Mouse (Mus musculus): Measurements from ENCODE around the gene Aff3. TPM values are rescaled to one million over a fixed set of nuclear protein-coding genes. Genes with fewer than 3 reads are reported as not detected.

Aff3 gene
- polyA plus RNA-seq, 1 experiment from 2014 or later: 2.1 TPM

DNA sequence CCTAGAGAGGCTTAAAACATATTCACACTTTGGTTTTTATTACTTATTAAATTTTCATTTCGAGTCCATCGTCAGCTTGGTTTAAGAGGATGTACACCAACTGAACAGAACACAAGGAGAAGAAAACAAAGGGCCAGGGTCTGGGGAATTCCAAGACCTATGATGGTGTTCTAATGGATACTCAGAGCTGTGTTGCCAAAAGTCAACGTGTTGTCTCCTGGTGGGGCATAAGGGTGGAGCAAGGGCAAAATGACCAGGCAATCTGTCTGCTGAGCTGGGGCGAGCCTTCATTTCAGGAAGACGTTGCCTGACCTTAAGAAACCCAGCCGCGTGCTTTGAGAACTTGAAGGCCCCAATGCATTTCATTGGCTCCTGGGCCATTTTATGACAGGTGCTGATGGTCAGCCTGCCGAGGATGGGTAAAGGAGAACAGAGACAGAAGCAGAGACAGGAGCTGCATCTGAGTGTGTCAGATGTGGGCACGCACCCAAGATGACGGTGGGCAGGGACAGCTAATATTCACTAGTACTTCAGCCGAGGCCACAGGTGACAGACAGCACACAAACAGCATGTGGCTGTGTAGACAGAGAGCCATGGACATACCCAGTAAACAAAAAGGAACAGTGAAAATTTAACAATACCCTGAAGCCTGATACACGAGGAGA, 371.0 kb downstream of the Aff3 start:
- H3K4me1 ChIP-seq: peaks cover 19% of the 10 kb centered on the region
- no peaks in the 10 kb centered on the region for H3K9me3 ChIP-seq
- H3K27ac ChIP-seq (replicated peaks): no peak overlapping the region
- H3K36me3 ChIP-seq: no peaks in the 10 kb centered on the region
- WGBS: 83% methylated on average over 12 of the region's 12 CpGs
- H3K27me3 ChIP-seq (replicated peaks): no peaks in the 10 kb centered on the region
- no peak overlapping the region for H3K4me2 ChIP-seq
- H3K9ac ChIP-seq: no peak overlapping the region
- no peak for ATAC-seq (ENCODE audit: extremely low read depth, insufficient number of reproducible peaks, low FRiP score, low TSS enrichment)
- no peak overlapping the region for H3K4me3 ChIP-seq

DNA sequence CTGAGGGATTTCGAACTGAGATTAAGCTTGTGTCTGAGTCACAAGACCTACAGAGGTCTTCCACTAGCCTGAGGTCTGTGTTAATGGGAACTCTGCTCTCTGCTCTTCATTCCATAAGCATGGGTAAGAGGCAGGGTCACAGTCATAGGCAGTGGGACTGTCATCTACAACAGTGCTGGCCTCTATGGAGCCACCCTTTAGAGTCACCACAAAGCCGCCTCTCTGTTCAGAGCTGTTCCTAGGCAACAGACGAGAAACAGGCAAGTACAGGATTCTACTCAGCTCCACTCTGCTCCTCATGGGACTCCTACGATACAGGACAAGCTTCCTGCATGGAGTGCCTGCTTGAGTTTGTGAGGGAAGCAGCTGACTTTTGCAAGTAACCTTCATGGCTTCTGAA, 371.9 kb downstream of the Aff3 start:
- Histone ChIP-seq H3K27me3 (replicated peaks) (no peaks in the 10 kb centered on the region), H3K9ac (no peak overlapping the region), H3K4me3 (no peak overlapping the region), H3K4me1 (peaks cover 20% of the 10 kb centered on the region), H3K9me3 (no peaks in the 10 kb centered on the region), H3K4me2 (no peak overlapping the region), H3K27ac (replicated peaks) (no peak overlapping the region), H3K36me3 (no peaks in the 10 kb centered on the region)
- WGBS: 52% methylated on average over 4 of the region's 4 CpGs
- ATAC-seq (ENCODE audit: extremely low read depth, insufficient number of reproducible peaks, low FRiP score, low TSS enrichment): no peak

DNA sequence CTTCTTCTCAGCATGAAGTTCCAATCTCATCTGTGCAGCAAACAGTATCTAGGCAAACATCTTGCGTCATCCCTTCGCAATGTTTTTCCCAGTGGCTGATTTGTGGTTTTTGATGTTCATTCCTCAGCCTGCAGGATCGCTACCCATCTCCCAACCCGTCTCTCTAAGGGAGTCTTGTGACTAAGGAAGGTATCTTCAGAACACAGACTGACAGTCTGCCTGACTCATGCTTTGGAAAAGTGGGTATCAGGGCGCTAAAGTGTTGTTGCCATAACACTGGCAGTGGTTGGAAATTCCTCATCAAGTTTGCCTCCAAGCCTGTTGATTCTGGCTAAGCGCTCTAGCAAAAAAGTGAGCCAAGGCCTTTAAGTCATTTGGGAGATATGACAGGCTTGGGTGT, 372.8 kb downstream of the Aff3 start:
- Histone ChIP-seq H3K4me3 (no peak overlapping the region), H3K9ac (no peak overlapping the region), H3K36me3 (no peaks in the 10 kb centered on the region), H3K9me3 (no peaks in the 10 kb centered on the region), H3K4me2 (no peak overlapping the region), H3K4me1 (peaks cover 20% of the 10 kb centered on the region), H3K27me3 (replicated peaks) (no peaks in the 10 kb centered on the region), H3K27ac (replicated peaks) (no peak overlapping the region)
- no peak for ATAC-seq (ENCODE audit: extremely low read depth, insufficient number of reproducible peaks, low FRiP score, low TSS enrichment)
- 71% methylated on average over 6 of the region's 6 CpGs for WGBS

DNA sequence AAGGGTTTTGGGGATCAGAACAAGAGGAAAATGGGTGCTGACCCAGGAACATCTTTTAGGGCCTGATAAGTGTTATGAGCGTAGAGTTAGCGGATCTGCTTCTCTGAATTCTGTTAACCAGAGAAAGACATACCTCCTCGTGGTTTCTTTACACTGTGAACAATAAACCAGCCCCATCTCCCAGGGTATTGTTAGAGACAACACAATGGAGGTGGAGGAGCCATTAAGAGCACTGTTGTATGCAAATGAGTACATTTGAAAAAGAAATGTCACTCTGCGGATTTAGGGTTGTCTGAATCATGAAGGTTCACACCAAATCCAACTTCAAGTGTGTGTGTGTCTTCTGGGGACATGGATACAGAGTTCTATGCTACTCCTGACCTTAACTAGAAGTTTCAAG, 373.3 kb downstream of the Aff3 start:
- Histone ChIP-seq H3K4me3 (no peak overlapping the region), H3K4me2 (no peak overlapping the region)

DNA sequence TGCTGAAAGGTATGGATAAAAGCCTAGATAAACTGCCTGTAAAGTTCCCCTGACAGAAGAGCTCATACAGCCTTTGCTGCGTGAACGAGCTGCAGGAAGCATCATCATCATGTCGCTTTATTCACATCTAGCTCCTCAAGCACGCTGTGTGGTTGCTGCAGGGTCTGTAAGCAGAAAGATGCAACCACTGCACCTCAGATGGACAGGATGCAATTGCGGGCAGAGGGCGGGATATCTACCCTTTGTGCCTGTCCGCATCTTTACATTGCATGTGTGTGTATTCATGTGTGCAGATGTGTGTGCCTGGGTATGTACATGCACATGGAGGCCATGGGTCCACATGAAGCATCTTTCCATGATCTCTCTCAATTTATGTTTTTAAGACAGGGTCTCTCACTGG, 373.9 kb downstream of the Aff3 start:
- Histone ChIP-seq H3K4me1 (peaks cover 20% of the 10 kb centered on the region), H3K9ac (no peak overlapping the region), H3K27ac (replicated peaks) (no peak overlapping the region), H3K9me3 (no peaks in the 10 kb centered on the region), H3K4me2 (no peak overlapping the region), H3K36me3 (no peaks in the 10 kb centered on the region), H3K27me3 (replicated peaks) (no peaks in the 10 kb centered on the region), H3K4me3 (no peak overlapping the region)
- 79% methylated on average over 7 of the region's 7 CpGs for WGBS
- no peak for ATAC-seq (ENCODE audit: extremely low read depth, insufficient number of reproducible peaks, low FRiP score, low TSS enrichment)

More for the DNA sequence above, 373.3 kb downstream of the Aff3 start:
- H3K36me3 ChIP-seq: no peaks in the 10 kb centered on the region
- no peak for ATAC-seq (ENCODE audit: extremely low read depth, insufficient number of reproducible peaks, low FRiP score, low TSS enrichment)
- H3K9me3 ChIP-seq: no peaks in the 10 kb centered on the region
- H3K9ac ChIP-seq: no peak overlapping the region
- no peaks in the 10 kb centered on the region for H3K27me3 ChIP-seq (replicated peaks)
- WGBS: 78% methylated on average over 4 of the region's 4 CpGs
- no peak overlapping the region for H3K27ac ChIP-seq (replicated peaks)
- peaks cover 20% of the 10 kb centered on the region for H3K4me1 ChIP-seq

DNA sequence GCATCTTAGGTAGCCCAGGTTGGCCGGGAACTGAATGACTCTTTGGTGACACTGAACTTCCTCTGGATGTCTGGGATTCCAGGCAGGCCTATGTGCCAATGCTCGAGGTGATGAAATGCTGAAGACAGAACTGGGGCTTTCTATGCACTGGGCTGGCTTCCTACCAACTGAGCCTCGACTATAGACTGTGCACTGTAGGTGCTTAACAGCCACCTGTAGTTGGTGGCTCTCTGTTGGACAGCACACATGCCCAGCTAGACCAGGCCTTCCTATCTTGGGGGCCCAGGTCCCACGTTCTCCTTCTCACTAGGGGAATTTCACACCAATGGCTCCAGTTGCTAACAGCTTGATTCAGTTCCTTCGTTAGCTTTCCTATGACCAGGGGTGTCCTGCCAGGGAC, 374.9 kb downstream of the Aff3 start:
- Histone ChIP-seq H3K9me3 (no peaks in the 10 kb centered on the region), H3K27ac (replicated peaks) (no peak overlapping the region), H3K4me3 (no peak overlapping the region), H3K9ac (no peak overlapping the region), H3K27me3 (replicated peaks) (no peaks in the 10 kb centered on the region), H3K36me3 (no peaks in the 10 kb centered on the region), H3K4me1 (peaks cover 20% of the 10 kb centered on the region), H3K4me2 (no peak overlapping the region)
- ATAC-seq (ENCODE audit: extremely low read depth, insufficient number of reproducible peaks, low FRiP score, low TSS enrichment): no peak
- 53% methylated on average over 5 of the region's 5 CpGs for WGBS

DNA sequence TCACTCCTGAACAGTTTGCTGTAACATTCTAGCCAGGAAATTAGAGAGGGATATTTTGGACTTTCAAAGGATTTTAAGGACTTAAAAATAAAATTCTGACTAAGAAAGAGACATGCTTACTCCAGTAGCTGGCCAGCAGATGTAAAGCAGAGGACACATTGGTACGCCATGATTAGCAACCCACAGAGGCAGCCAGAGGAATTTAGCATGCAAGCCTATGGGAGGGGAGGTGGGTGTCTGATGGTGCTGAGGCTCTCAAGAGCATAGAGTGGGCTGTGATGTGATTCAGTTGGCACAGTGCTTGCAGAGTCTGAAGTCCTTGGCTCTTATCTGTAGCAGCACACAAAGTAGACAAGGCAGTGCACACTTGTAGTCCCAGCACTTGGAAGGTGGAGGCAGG, 376.0 kb downstream of the Aff3 start:
- H3K27me3 ChIP-seq (replicated peaks): no peaks in the 10 kb centered on the region
- 30% methylated on average over 1 of the region's 1 CpGs for WGBS
- ATAC-seq (ENCODE audit: extremely low read depth, insufficient number of reproducible peaks, low FRiP score, low TSS enrichment): no peak
- peaks cover 20% of the 10 kb centered on the region for H3K4me1 ChIP-seq
- H3K27ac ChIP-seq (replicated peaks): no peak overlapping the region
- H3K4me2 ChIP-seq: no peak overlapping the region
- H3K36me3 ChIP-seq: no peaks in the 10 kb centered on the region
- no peak overlapping the region for H3K9ac ChIP-seq
- no peaks in the 10 kb centered on the region for H3K9me3 ChIP-seq
- no peak overlapping the region for H3K4me3 ChIP-seq

DNA sequence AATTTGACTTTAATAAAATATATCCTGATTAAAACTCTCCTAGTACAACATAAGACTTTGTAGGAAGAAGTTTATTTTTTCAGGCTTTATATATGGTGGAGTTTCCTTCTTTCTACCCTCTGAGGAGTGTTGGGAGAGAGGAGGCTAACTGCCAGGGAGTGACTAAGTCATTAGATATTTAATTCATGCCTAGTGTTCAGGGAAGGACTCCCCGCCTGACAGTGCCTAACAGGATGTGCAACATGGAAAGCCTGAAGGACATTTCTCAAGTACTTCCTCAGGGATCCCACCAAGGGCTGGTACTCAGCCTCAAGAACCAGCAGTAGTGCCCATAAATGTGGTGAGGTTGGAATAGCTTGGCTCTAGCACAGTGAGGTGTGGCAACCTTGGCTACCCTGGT, 378.2 kb downstream of the Aff3 start:
- no peak overlapping the region for H3K4me3 ChIP-seq
- H3K27me3 ChIP-seq (replicated peaks): no peaks in the 10 kb centered on the region
- peaks cover 14% of the 10 kb centered on the region for H3K4me1 ChIP-seq
- H3K27ac ChIP-seq (replicated peaks): no peak overlapping the region
- H3K4me2 ChIP-seq: no peak overlapping the region
- ATAC-seq (ENCODE audit: extremely low read depth, insufficient number of reproducible peaks, low FRiP score, low TSS enrichment): no peak
- H3K36me3 ChIP-seq: no peaks in the 10 kb centered on the region
- no peak overlapping the region for H3K9ac ChIP-seq
- 72% methylated on average over 1 of the region's 1 CpGs for WGBS
- no peaks in the 10 kb centered on the region for H3K9me3 ChIP-seq

DNA sequence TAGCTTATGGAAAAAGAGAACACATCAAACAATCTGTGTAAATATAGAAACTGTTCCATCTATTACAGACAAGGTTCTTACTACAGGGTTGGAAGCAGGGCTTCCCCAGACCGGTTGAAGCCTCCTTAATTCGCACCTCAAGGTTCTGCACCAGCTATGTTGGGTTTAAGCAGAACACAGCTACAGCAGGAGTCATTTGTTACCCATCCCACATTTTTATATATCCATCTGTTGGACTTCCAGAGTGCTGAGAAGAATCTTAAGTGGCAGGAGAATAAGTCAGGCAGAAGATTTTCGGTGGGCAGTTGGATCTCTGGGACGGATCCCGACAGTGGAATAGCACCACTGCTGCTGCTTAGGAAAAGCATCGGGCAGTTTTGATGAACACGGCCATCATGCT, 384.2 kb downstream of the Aff3 start:
- no peaks in the 10 kb centered on the region for H3K36me3 ChIP-seq
- H3K4me2 ChIP-seq: no peak overlapping the region
- no peak overlapping the region for H3K27ac ChIP-seq (replicated peaks)
- WGBS: 82% methylated on average over 7 of the region's 7 CpGs
- no peaks in the 10 kb centered on the region for H3K27me3 ChIP-seq (replicated peaks)
- no peaks in the 10 kb centered on the region for H3K9me3 ChIP-seq
- H3K9ac ChIP-seq: no peak overlapping the region
- H3K4me1 ChIP-seq: no peaks in the 10 kb centered on the region
- H3K4me3 ChIP-seq: no peak overlapping the region
- no peak for ATAC-seq (ENCODE audit: extremely low read depth, insufficient number of reproducible peaks, low FRiP score, low TSS enrichment)

DNA sequence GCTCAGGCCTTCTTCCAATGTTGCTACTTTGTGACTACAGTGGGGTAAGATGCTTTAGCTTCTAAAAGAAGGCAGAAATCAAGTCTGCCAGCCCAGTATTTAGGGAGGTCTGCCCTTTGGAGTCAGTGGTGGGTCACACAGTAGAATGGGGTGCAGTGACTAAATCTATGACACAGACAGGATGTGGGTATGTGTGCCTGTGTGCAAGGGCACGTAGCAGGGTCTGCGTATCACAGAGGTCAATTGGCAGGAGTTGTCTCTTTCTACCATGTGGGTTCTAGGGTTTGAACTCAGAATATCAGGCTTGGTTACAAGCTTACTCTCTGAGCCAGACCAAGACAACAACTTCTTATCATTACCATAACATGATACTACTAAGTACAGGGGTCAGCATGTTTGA, 393.4 kb downstream of the Aff3 start:
- 87% methylated on average over 2 of the region's 2 CpGs for WGBS
- Histone ChIP-seq H3K36me3 (no peaks in the 10 kb centered on the region; the same call in 1 of the 2 replicates), H3K27me3 (replicated peaks) (no peaks in the 10 kb centered on the region), H3K4me3 (no peak overlapping the region), H3K9me3 (no peaks in the 10 kb centered on the region), H3K4me2 (no peak overlapping the region), H3K27ac (replicated peaks) (no peak overlapping the region), H3K4me1 (peaks cover 20% of the 10 kb centered on the region), H3K9ac (no peak overlapping the region)
- ATAC-seq (ENCODE audit: extremely low read depth, insufficient number of reproducible peaks, low FRiP score, low TSS enrichment): no peak

DNA sequence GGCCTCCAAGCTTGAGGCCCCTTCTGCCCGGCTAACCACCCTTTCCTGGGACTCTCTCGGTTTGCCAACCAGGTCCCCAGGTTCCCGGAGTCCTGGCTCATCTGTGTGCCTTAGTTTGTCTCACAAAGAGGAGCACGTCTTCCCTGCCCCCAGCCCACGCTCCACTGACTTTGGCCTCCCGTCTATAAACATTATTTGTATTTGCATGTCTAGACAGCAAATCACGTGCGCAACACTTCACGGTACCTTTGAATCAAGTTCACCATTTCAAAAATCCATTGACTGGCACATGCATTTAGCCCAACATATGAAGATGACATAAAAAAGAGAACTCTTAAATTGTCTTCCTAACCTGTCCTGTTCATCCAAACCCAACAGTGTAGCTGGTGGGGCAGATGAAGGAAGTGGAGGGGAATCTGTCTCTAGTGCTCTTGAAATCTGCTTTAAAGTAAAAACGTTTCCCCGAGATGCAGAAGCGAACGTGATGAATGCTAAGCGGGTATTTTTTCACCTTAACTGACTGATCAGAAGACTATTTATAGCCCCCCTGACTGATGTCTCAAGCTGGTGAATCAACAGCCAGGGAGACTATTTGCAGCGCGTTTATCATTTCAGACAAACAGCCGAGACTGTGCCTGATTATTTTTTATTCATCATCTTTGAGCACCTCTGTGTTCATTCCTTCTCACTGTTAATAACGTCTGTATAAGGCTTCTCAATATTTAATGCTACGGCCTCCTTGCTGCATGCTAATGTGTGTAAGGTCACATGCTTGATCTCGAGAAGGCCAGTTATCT, 396.3 kb downstream of the Aff3 start:
- Histone ChIP-seq H3K36me3 (no peaks in the 10 kb centered on the region; the same call in 1 of the 2 replicates), H3K27me3 (replicated peaks) (no peaks in the 10 kb centered on the region), H3K4me1 (peaks cover 22% of the 10 kb centered on the region), H3K4me3 (no peak overlapping the region), H3K9me3 (peaks cover 7% of the 10 kb centered on the region), H3K27ac (replicated peaks) (0 out of 2 replicates have a peak overlapping the region, but pooled peaks have one; percentile 29), H3K4me2 (peak overlapping the region; percentile 45), H3K9ac (no peak overlapping the region)
- ATAC-seq (ENCODE audit: extremely low read depth, insufficient number of reproducible peaks, low FRiP score, low TSS enrichment): no peak
- WGBS: 43% methylated on average over 20 of the region's 20 CpGs

DNA sequence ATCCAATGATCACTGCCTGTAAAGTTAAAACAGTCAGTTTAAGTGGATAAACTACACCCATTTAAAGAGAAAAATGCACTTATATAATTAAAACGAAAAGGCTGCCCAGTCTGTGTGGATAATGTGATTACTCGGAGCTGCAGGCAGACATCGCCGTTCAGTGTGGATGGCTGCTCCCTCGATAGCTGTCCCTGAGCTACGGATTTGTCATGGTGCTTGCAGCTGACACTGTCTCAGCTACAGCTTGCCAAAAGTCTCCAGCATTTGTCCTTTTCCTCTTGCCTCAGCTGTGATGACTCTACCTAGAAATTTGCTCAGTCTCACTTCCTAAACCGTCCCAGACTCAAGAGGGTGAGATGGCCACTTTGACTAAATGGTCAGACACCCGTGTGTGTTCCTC, 401.5 kb downstream of the Aff3 start:
- WGBS: 55% methylated on average over 8 of the region's 8 CpGs
- Histone ChIP-seq H3K9ac (no peak overlapping the region), H3K4me2 (peak overlapping the region; percentile 4; the same call in 1 of the 2 replicates), H3K27me3 (replicated peaks) (no peaks in the 10 kb centered on the region), H3K9me3 (peaks cover 7% of the 10 kb centered on the region), H3K36me3 (no peaks in the 10 kb centered on the region; the same call in 1 of the 2 replicates), H3K4me1 (peaks cover 42% of the 10 kb centered on the region), H3K27ac (replicated peaks) (0 out of 2 replicates have a peak overlapping the region, but pooled peaks have one; percentile 2), H3K4me3 (no peak overlapping the region)
- no peak for ATAC-seq (ENCODE audit: extremely low read depth, insufficient number of reproducible peaks, low FRiP score, low TSS enrichment)
